Mouse (Mus musculus) hindbrain, embryonic 10.5 days (tissue): Measurements from ENCODE around the gene Fmo9. TPM values are rescaled to one million over a fixed set of nuclear protein-coding genes. Genes with fewer than 3 reads are reported as not detected.

Source experiments
- DNase-seq: peaks from one replicate; pipeline ENCODE4 v3.0.0-alpha.2; 2017; ENCODE audit warnings: low spot score
- H3K27ac ChIP-seq: fragments of 300-500 bp; sonication (generic); 2 replicates; pipeline ENCODE4 v1.5.1; 2016; ENCODE audit warnings: mild to moderate bottlenecking, moderate library complexity
- H3K27me3 ChIP-seq: fragments of 300-500 bp; sonication (generic); 2 replicates; pipeline ENCODE4 v1.6.1; 2016; ENCODE audit warnings: mild to moderate bottlenecking; ENCODE audit not compliant: poor library complexity, insufficient read depth, severe bottlenecking
- H3K36me3 ChIP-seq: fragments of 300-500 bp; sonication (generic); 2 replicates; pipeline ENCODE4 v1.6.1; 2016; ENCODE audit warnings: mild to moderate bottlenecking, moderate library complexity
- H3K4me1 ChIP-seq: fragments of 300-500 bp; sonication (generic); replicated peaks from 2 replicates; pipeline ENCODE4 v1.6.1; 2016; ENCODE audit warnings: mild to moderate bottlenecking
- H3K4me3 ChIP-seq: fragments of 300-500 bp; sonication (generic); 2 replicates; pipeline ENCODE4 v1.5.1; 2016; ENCODE audit warnings: mild to moderate bottlenecking, moderate library complexity
- H3K9me3 ChIP-seq: fragments of 300-500 bp; sonication (generic); 2 replicates; pipeline ENCODE4 v1.6.1; 2016; ENCODE audit warnings: mild to moderate bottlenecking, moderate library complexity
- WGBS: fragments of 180-500 bp; shearing (Covaris S2); methylation state at CpG from one replicate; pipeline ENCODE4 v1.1.7; 2016; 5-methylcytosine and 5-hydroxymethylcytosine counted together
- polyA plus RNA-seq: library from polyadenylated mRNA; unstranded; fragments of >200 nt; fragmentation: Nextera tagmentation; extraction: Ambion mirVana; gene quantifications from 2 replicates; pipeline ENCODE4 v1.2.1, GENCODE M21; 2016

The Fmo9 gene
- not detected in 2 replicates for polyA plus RNA-seq

GRCm38 (mm10) chr1:166681745-166682144 lies at the start of gene Fmo9:
Fmo9 (minus strand) TSS chr1:166681845.
- no peaks in the 10 kb centered on the region for H3K36me3 ChIP-seq
- no peak for DNase-seq
- no peaks in the 10 kb centered on the region for H3K9me3 ChIP-seq
- WGBS = 92% methylated on average over 1 of the region's 1 CpGs
- H3K4me1 ChIP-seq = no peaks in the 10 kb centered on the region
- no peak within 1 kb of the TSS for H3K27ac ChIP-seq
- no peaks in the 10 kb centered on the region for H3K27me3 ChIP-seq
- H3K4me3 ChIP-seq = no peak within 1 kb of the TSS

- WGBS = 85% methylated on average over 4 of the region's 4 CpGs
- no peaks in the 10 kb centered on the region for H3K4me1 ChIP-seq
- no peak overlapping the region for H3K27ac ChIP-seq
- no peak for DNase-seq
- H3K9me3 ChIP-seq = no peaks in the 10 kb centered on the region
- H3K36me3 ChIP-seq = no peaks in the 10 kb centered on the region
- H3K27me3 ChIP-seq = no peaks in the 10 kb centered on the region
- H3K4me3 ChIP-seq = no peak overlapping the region
These were observed 49.2 kb upstream of the Fmo9 start for GRCm38 (mm10) chr1:166730886-166731285.

GRCm38 (mm10) chr1:166730215-166730614 lies 48.6 kb upstream of the Fmo9 start:
- H3K27me3 ChIP-seq = no peaks in the 10 kb centered on the region
- H3K36me3 ChIP-seq = no peaks in the 10 kb centered on the region
- H3K27ac ChIP-seq = no peak overlapping the region
- WGBS = 77% methylated on average over 2 of the region's 2 CpGs
- no peaks in the 10 kb centered on the region for H3K4me1 ChIP-seq
- DNase-seq = no peak
- H3K4me3 ChIP-seq = no peak overlapping the region
- no peaks in the 10 kb centered on the region for H3K9me3 ChIP-seq

- 91% methylated on average over 7 of the region's 7 CpGs for WGBS
- Histone ChIP-seq H3K4me3 (no peak overlapping the region), H3K27me3 (no peaks in the 10 kb centered on the region), H3K36me3 (no peaks in the 10 kb centered on the region), H3K4me1 (no peaks in the 10 kb centered on the region), H3K27ac (no peak overlapping the region), H3K9me3 (no peaks in the 10 kb centered on the region)
- no peak for DNase-seq
These were observed 29.2 kb upstream of the Fmo9 start for GRCm38 (mm10) chr1:166710861-166711260.

GRCm38 (mm10) chr1:166702270-166702912 lies 20.7 kb upstream of the Fmo9 start:
- no peaks in the 10 kb centered on the region for H3K4me1 ChIP-seq
- no peaks in the 10 kb centered on the region for H3K9me3 ChIP-seq
- H3K27me3 ChIP-seq = no peaks in the 10 kb centered on the region
- no peaks in the 10 kb centered on the region for H3K36me3 ChIP-seq
- 77% methylated on average over 10 of the region's 10 CpGs for WGBS
- DNase-seq = no peak
- H3K27ac ChIP-seq = no peak overlapping the region
- no peak overlapping the region for H3K4me3 ChIP-seq

- 92% methylated on average over 5 of the region's 5 CpGs for WGBS
- Histone ChIP-seq H3K27ac (no peak overlapping the region), H3K36me3 (no peaks in the 10 kb centered on the region), H3K9me3 (no peaks in the 10 kb centered on the region), H3K4me1 (no peaks in the 10 kb centered on the region), H3K27me3 (no peaks in the 10 kb centered on the region), H3K4me3 (no peak overlapping the region)
- no peak for DNase-seq
These were observed 12.4 kb downstream of the Fmo9 start for GRCm38 (mm10) chr1:166669264-166669663.

GRCm38 (mm10) chr1:166660800-166661199 lies 20.8 kb downstream of the Fmo9 start:
- 89% methylated on average over 8 of the region's 8 CpGs for WGBS
- no peak for DNase-seq
- Histone ChIP-seq H3K36me3 (no peaks in the 10 kb centered on the region), H3K27ac (no peak overlapping the region), H3K9me3 (no peaks in the 10 kb centered on the region), H3K27me3 (no peaks in the 10 kb centered on the region), H3K4me1 (no peaks in the 10 kb centered on the region), H3K4me3 (no peak overlapping the region)

- no peaks in the 10 kb centered on the region for H3K9me3 ChIP-seq
- no peak within 1 kb of the TSS for H3K4me3 ChIP-seq
- H3K27ac ChIP-seq = no peak within 1 kb of the TSS
- DNase-seq = no peak
- no peaks in the 10 kb centered on the region for H3K36me3 ChIP-seq
- WGBS = 89% methylated on average over 2 of the region's 2 CpGs
- no peaks in the 10 kb centered on the region for H3K4me1 ChIP-seq
- H3K27me3 ChIP-seq = no peaks in the 10 kb centered on the region
These were observed 34.1 kb downstream of the Fmo9 start, which contains the start of gene Gm4847 for GRCm38 (mm10) chr1:166647593-166647992. Gm4847 (minus strand) TSS chr1:166647693.

Other genes starting within 250 kb of the Fmo9 start
- gene Gm4846, start 184.3 kb downstream of the Fmo9 start, polyA plus RNA-seq = not detected in 2 replicates
- gene Gm4847, start 34.2 kb downstream of the Fmo9 start, polyA plus RNA-seq = not detected in 2 replicates